Mouse (Mus musculus) hematopoietic multipotent progenitor cell, adult 10-12 weeks (in vitro differentiated cells): ENCODE results near the gene Laptm5. TPM values are rescaled to one million over a fixed set of nuclear protein-coding genes. Genes with fewer than 3 reads are reported as not detected.

Source experiments
- polyA plus RNA-seq: library from polyadenylated mRNA; stranded (reverse); fragments of >175 nt; gene quantifications from 2 replicates; pipeline ENCODE4 v1.2.3, GENCODE M21; 2012; ENCODE audit warnings: low replicate concordance

Laptm5 gene
- polyA plus RNA-seq, result 1,553 and 1,747 TPM in 2 replicates

GRCm38 (mm10) chr4:130913077-130913476 is at the start of gene Laptm5:
Laptm5 (plus strand) TSS chr4:130913125.

GRCm38 (mm10) chr4:130944112-130944511 is 31.2 kb downstream of the Laptm5 start, which contains the start of gene Matn1:
Matn1 (plus strand) TSS chr4:130944385.

Other genes starting within 250 kb of the Laptm5 start
- gene Pum1, start 249.8 kb upstream of the Laptm5 start, polyA plus RNA-seq, result 29.1 and 46.6 TPM in 2 replicates
- gene Sdc3, start 120.6 kb upstream of the Laptm5 start, polyA plus RNA-seq, result 345 and 456 TPM in 2 replicates
- 0.11 and 0.12 TPM in 2 replicates for gene Matn1, start 31.3 kb downstream of the Laptm5 start, polyA plus RNA-seq